ENCODE assay signal across 20 mouse cellular contexts in the genomic region with DNA sequence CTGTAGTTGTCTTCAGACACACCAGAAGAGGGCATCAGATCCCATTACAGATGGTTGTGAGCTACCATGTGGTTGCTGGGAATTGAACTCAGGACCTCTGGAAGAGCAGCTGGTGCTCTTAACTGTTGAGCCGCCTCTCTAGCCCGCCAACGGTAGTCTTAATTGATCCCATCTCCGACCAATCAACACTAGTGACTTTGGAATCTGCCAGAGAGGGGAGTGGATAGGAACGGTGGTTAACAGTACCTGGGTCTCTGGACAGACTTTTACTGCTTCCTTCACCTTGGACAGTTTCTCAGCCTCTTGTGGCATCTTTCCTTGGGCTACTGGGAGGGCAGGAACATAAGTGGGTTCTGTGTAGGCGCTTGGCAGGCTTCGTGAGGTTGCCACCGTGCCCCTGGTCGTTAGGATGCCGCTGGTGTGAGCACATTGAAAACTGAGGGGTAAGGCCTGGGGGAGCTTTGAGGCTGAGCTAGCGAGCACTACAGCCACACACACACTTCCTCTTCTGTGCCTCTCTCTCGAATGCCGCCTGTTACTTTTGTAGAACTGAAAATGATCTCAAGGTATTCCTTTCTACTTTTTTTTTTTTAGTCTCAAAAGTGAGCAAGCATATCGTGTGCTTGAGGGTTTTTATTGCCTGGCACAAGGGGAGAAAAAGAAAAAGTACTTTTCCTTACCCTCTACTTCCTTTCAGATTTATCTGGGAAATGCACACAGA. TPM values are rescaled to one million over a fixed set of nuclear protein-coding genes. Genes with fewer than 3 reads are reported as not detected.
A peak's percentile ranks its signal among the peaks of the same experiment; 100 is the strongest.
DNase-seq lines count a peak whose midpoint lies in the region; ATAC-seq and TF ChIP-seq lines count a peak whose summit lies in the region.
"Had no signal": no experiment of that assay in that cellular context is flagged by ENCODE, and none has a peak within 500 bp of the region (broad histone marks: within the 10 kb centered on the region; RNA-seq: fewer than 3 reads in every experiment).

No protein-coding gene starts in this region.

- intact Hi-C loops in heart, adult 2 months (cut with DNase I): no loop called here

- no peaks in the 10 kb centered on the region for H3K79me2 ChIP-seq in heart, adult 2 months (replicated peaks; ENCODE audit: control insufficient read depth, insufficient read depth, low read length)

- 53% methylated on average over 14 of the region's 14 CpGs for WGBS in heart, postnatal 0 days
- 68% methylated on average over 14 of the region's 14 CpGs for WGBS in heart, adult 2 months

- no peak for TF ChIP-seq POLR2A in heart, adult 2 months (IDR thresholded peaks at IDR 0.05; ENCODE audit: insufficient read depth, low read depth, low read length)

- no peak overlapping the region for H3K9ac ChIP-seq in heart, postnatal 0 days (replicated peaks; ENCODE audit: low read depth, low read length)
- H3K9ac ChIP-seq in heart, adult 2 months (ENCODE audit: low read depth, low read length): no peak overlapping the region
- H3K9ac ChIP-seq: forebrain, embryonic 15.5 days; hindbrain, embryonic 13.5 days; limb, embryonic 13.5 days; liver, postnatal 0 days; neural tube, embryonic 15.5 days had no signal

- 0 out of 2 replicates have a peak, but pooled peaks cover 2% of the 10 kb centered on the region for H3K27me3 ChIP-seq in heart, postnatal 0 days (ENCODE audit: control insufficient read depth, insufficient read depth, low read length)
- no peaks in the 10 kb centered on the region for H3K27me3 ChIP-seq in heart, adult 2 months (ENCODE audit: control insufficient read depth, insufficient read depth, low read length)
- H3K27me3 ChIP-seq in G1E (ENCODE audit: insufficient read depth, low read length): no peaks in the 10 kb centered on the region
- peaks cover 7% of the 10 kb centered on the region for H3K27me3 ChIP-seq in megakaryocyte, embryonic 14.5 days (replicated peaks)
- H3K27me3 ChIP-seq: limb, embryonic 13.5 days had no signal

- no peak for DNase-seq in heart, postnatal 0 days (ENCODE audit: low spot score)
- DNase-seq in heart, adult 2 months: no peak
- DNase-seq in A20 (ENCODE audit: low read depth, low spot score): peak; percentile 55
- DNase-seq in G1E (ENCODE audit: low spot score): no peak
- DNase-seq in frontal cortex, postnatal 36 days (ENCODE audit: low spot score in 2 of 2): no peak
- DNase-seq in left cerebral cortex, adult 8-10 months (ENCODE audit: low spot score in 2 of 2): no peak
- DNase-seq: liver, postnatal 0 days; midbrain, embryonic 14.5 days; retina, postnatal 1 day; thymus, adult 18-20 months had no signal

- no peak for TF ChIP-seq EP300 in heart, postnatal 0 days (IDR thresholded peaks at IDR 0.05; ENCODE audit: low read depth)
- no peak for TF ChIP-seq EP300 in heart, adult 2 months (IDR thresholded peaks at IDR 0.05; ENCODE audit: insufficient read depth, low read depth, low read length)

- 0 out of 2 replicates have a peak overlapping the region, but pooled peaks have one; percentile 46 for H3K27ac ChIP-seq in heart, postnatal 0 days (ENCODE audit: low read depth)
- no peak overlapping the region; the same call in 1 of the 2 replicates for H3K27ac ChIP-seq in heart, adult 2 months
- H3K27ac ChIP-seq: forebrain, embryonic 15.5 days; heart, embryonic 10.5 days; hindbrain, embryonic 13.5 days; limb, embryonic 13.5 days; macrophage; neural tube, embryonic 15.5 days had no signal

- H3K4me3 ChIP-seq in heart, postnatal 0 days (ENCODE audit: low read depth, low read length): no peak overlapping the region
- H3K4me3 ChIP-seq in heart, adult 2 months: no peak overlapping the region
- H3K4me3 ChIP-seq in G1E (ENCODE audit: low read depth, low read length): no peak overlapping the region
- H3K4me3 ChIP-seq in megakaryocyte, embryonic 14.5 days (replicated peaks): peak overlapping the region; percentile 9
- H3K4me3 ChIP-seq: erythroblast, embryonic 14.5 days; forebrain, embryonic 15.5 days; heart, embryonic 10.5 days; hindbrain, embryonic 13.5 days; layer of hippocampus, adult 2 months; limb, embryonic 13.5 days; myocyte; neural tube, embryonic 15.5 days had no signal

- ATAC-seq in heart, postnatal 0 days (ENCODE audit: insufficient read depth, low read depth): no peak
- ATAC-seq in G1E (ENCODE audit: extremely low read depth, insufficient number of reproducible peaks, low FRiP score, poor library complexity, severe bottlenecking): 0 out of 2 replicates have a peak, but pooled peaks have one; percentile 34
- ATAC-seq: forebrain, embryonic 15.5 days; liver, postnatal 0 days had no signal

- H3K4me2 ChIP-seq in heart, postnatal 0 days (ENCODE audit: low read depth, low read length): peak overlapping the region; percentile 98
- H3K4me2 ChIP-seq: forebrain, embryonic 15.5 days; hindbrain, embryonic 13.5 days; limb, embryonic 13.5 days; neural tube, embryonic 15.5 days had no signal

- TF ChIP-seq CTCF in heart, postnatal 0 days (IDR thresholded peaks at IDR 0.05; ENCODE audit: low read depth): no peak
- TF ChIP-seq CTCF in heart, adult 2 months (IDR thresholded peaks at IDR 0.05): no peak
- TF ChIP-seq CTCF in G1E (IDR thresholded peaks at IDR 0.05; ENCODE audit: low read depth, low read length): no peak

- H3K9me3 ChIP-seq in heart, postnatal 0 days (replicated peaks; ENCODE audit: control insufficient read depth, low read length): no peaks in the 10 kb centered on the region
- H3K9me3 ChIP-seq in G1E (replicated peaks): peaks cover 7% of the 10 kb centered on the region
- H3K9me3 ChIP-seq in megakaryocyte, embryonic 14.5 days: no peaks in the 10 kb centered on the region
- H3K9me3 ChIP-seq: forebrain, embryonic 15.5 days; heart, embryonic 10.5 days; hindbrain, embryonic 13.5 days; limb, embryonic 13.5 days; neural tube, embryonic 15.5 days had no signal

- H3K4me1 ChIP-seq in heart, postnatal 0 days (ENCODE audit: control insufficient read depth, insufficient read depth): peaks cover 5% of the 10 kb centered on the region; the same call in 1 of the 2 replicates
- H3K4me1 ChIP-seq in heart, adult 2 months (ENCODE audit: control insufficient read depth, insufficient read depth, low read length): no peaks in the 10 kb centered on the region; the same call in none of the 2 replicates
- H3K4me1 ChIP-seq in G1E (ENCODE audit: insufficient read depth, low read depth, low read length): peaks cover 8% of the 10 kb centered on the region
- peaks cover 15% of the 10 kb centered on the region for H3K4me1 ChIP-seq in megakaryocyte, embryonic 14.5 days

- H3K36me3 ChIP-seq in heart, postnatal 0 days (replicated peaks; ENCODE audit: control insufficient read depth, insufficient read depth, low read length): peaks cover 9% of the 10 kb centered on the region
- no peaks in the 10 kb centered on the region; the same call in 1 of the 2 replicates for H3K36me3 ChIP-seq in heart, adult 2 months (ENCODE audit: control insufficient read depth, insufficient read depth, low read length)
- H3K36me3 ChIP-seq in G1E (replicated peaks): peaks cover under 1% of the 10 kb centered on the region
- peaks cover 4% of the 10 kb centered on the region for H3K36me3 ChIP-seq in megakaryocyte, embryonic 14.5 days (replicated peaks; ENCODE audit: low read length)
- H3K36me3 ChIP-seq: forebrain, embryonic 15.5 days had no signal

RNA-seq across cellular contexts. Expression of a gene that starts 6.0 kb away (rescaled TPM):
- total RNA-seq in heart, postnatal 0 days (2014; rRNA removed; ENCODE audit: low replicate concordance): 42.0 and 47.1 TPM in 2 replicates
- 10.1 and 10.5 TPM in 2 replicates for polyA plus RNA-seq in heart, postnatal 0 days (2015; fragmentation: Nextera tagmentation; extraction: Ambion mirVana)
- 10 to 100 TPM; 13.8 to 15.8 TPM for total RNA-seq in heart, adult 2 months (2021)
- polyA plus RNA-seq in heart, adult 2 months (2012; rRNA removed): 7.5 and 13.4 TPM in 2 replicates
- 0.34 TPM in 1 of 2 replicates, not detected in the other for total RNA-seq in G1E (2014; fragmentation: Nextera tagmentation)
- 0.12 and 0.76 TPM in 2 replicates for total RNA-seq in G1E (2017)
- polyA plus RNA-seq in G1E (2012): 0.02 TPM in 1 of 2 replicates, not detected in the other
- 0.03 TPM in 1 of 2 replicates, not detected in the other for polyA plus RNA-seq in megakaryocyte, embryonic 14.5 days (2012; ENCODE audit: insufficient read depth, low replicate concordance)
- 1 to 10 TPM; 2.4 to 3.4 (median 3.1) TPM for total RNA-seq in left cerebral cortex, adult 8-10 months (2022)
- polyA plus RNA-seq: erythroblast, embryonic 14.5 days; macrophage had no signal

RNA-seq across cellular contexts. Expression of a gene that starts 55.8 kb away (rescaled TPM):
- total RNA-seq in heart, postnatal 0 days (2014; rRNA removed; ENCODE audit: low replicate concordance): 9.1 and 12.3 TPM in 2 replicates
- 35.9 and 37.6 TPM in 2 replicates for polyA plus RNA-seq in heart, postnatal 0 days (2015; fragmentation: Nextera tagmentation; extraction: Ambion mirVana)
- total RNA-seq in heart, adult 2 months (2021): 10 to 100 TPM; 17.9 to 20.8 TPM
- 9.0 and 9.2 TPM in 2 replicates for polyA plus RNA-seq in heart, adult 2 months (2012; rRNA removed)
- total RNA-seq in G1E (2014; fragmentation: Nextera tagmentation) (24.8 and 26.9 TPM in 2 replicates), G1E (2017) (57.5 and 60.6 TPM in 2 replicates)
- polyA plus RNA-seq in G1E (2012): 45.9 and 57.4 TPM in 2 replicates
- 30.4 and 32.2 TPM in 2 replicates for polyA plus RNA-seq in megakaryocyte, embryonic 14.5 days (2012; ENCODE audit: insufficient read depth, low replicate concordance)
- 10 to 100 TPM; 26.4 to 34.7 (median 31.2) TPM for total RNA-seq in left cerebral cortex, adult 8-10 months (2022)
